Mouse (Mus musculus): ENCODE measurements at regions not wholly inside any gene's neighbourhood (a gene's known extent, or its start where the extent isn't known, plus 50 kb on each side); places are given as distances from the start of the nearest gene placed in this dataset.

DNA sequence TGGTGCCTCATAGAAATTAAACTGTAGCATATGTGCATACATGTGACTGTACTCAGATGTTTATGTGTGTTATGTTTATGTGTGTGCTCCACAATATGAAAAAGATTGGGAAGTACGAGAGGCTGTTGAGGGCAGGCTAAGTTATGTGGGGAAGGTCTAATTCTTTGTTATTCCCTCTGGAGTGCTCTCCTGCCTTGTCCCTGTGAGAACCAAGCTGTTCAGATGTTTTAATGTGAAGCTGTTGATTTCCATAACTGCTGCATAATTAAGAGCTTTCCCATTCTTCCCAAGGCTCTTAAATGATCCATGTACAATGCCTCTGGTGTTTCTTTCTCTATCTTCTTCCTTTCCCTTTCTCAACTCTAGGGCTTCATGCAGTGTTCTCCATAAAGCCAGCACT lies 202.7 kb upstream of the Xrcc4 start:
- no peak for DNase-seq (ENCODE audit: low read depth)

DNA sequence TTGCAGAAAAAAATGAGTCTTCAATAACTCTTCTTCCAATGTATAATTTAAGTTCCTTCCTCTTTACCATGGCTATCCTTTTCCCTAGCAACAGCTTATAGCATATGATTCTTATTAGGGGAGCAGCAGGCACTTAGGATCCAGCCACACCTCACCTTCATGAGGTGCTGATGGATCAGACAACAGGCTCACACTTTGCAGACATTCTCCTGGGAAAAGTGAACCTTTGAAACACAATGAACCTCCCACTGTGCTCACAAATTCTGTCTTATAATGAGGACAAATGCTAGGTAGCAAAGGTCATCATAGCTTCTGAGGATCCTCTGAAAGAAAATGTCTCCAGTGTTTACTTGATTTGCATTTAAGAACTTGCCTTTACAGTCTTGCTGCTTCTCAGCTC lies 191.6 kb upstream of the Xrcc4 start:
- DNase-seq (ENCODE audit: low read depth): no peak

GRCm38 (mm10) chr13:90279786-90280382 lies 190.5 kb upstream of the Xrcc4 start:
- DNase-seq (ENCODE audit: low read depth): no peak

DNA sequence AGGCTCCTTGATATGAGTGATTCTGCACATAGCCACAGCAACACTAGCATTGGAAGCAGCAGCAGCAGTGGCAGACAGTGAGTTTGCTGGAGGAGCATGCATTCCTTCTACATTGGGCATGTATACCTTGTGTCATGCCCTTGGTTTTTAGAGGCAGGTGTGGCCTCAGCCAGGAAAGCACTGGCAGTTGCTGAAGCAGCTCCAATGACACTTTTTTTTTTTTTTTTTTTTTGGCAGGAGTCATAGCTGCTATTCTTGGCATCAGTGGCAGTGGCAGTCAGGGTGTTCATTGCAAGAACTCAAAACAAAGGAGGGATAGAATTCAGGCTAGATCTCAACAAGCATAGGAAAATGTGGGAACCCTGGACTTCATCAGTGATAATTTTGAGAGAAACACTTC lies 189.9 kb upstream of the Xrcc4 start:
- no peak for DNase-seq (ENCODE audit: low read depth)

DNA sequence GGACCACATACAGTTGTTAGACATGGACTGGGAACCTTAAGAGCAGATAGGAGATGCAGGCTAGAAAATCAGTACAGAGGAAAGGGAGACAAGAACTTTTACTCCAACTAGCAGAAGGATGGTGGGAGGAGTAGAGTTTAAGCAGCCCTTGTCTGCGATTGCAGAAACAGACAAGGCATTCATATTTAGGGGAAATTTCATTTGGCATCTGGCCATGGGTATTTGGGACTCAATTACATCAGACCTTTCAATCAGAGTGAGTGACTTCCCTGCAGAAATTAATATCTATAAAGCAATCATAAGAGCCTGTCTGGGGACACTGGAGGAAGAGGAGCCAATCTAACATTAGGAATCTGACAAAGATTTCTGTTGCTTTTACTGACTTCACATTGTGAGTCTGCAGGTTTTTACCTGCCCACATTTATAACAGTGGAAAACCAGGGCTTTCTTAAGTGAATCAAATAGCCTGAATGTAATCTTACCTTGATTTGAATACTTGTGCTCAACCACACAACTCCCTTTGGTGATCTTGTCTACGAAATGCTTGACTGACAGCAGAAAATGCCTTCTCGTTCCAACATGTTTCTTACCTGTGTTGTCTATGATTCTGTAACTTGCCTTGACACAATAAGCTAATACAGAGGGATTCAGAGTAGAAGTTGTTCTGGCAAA lies 169.8 kb upstream of the Xrcc4 start:
- no peak for DNase-seq (ENCODE audit: low read depth)

GRCm38 (mm10) chr13:90252981-90253380 lies 163.6 kb upstream of the Xrcc4 start:
- DNase-seq (ENCODE audit: low read depth): no peak

DNA sequence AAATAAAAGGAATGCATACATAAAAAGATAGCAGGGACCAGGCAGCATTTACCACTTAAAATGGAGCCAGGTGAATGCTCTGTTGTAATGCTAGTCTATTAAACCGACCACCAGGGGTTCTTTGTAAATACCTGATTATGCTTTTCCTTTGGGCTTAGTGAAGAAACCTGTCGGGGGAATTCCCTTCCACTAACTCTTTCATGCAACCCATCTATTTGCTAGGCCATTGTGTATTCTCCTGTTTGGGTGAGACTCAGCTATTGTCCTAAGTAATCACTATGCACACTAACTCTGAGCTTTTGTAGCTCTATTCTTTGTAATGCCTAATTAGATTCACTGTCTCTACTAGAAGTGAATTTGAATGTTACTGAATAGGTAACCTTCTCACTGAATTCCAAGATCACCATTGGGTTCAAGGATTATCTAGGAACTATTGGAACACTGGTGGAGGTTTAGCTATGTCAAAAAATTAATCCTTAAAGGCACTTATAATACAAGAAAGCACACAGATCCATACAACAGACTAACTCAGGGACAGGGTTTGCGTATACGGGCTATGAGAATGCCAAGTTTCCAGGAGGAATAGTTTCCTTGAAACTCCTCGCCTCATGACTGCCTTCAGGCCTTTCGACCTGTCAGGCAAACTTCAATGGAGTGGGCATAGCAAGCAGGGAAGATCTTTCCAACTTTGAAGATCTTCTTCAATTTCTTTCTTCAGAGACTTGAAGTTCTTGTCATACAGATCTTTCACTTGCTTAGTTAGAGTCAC lies 156.8 kb upstream of the Xrcc4 start:
- DNase-seq (ENCODE audit: low read depth): no peak

GRCm38 (mm10) chr13:90238331-90238730 lies 148.9 kb upstream of the Xrcc4 start:
- DNase-seq (ENCODE audit: low read depth): no peak

DNA sequence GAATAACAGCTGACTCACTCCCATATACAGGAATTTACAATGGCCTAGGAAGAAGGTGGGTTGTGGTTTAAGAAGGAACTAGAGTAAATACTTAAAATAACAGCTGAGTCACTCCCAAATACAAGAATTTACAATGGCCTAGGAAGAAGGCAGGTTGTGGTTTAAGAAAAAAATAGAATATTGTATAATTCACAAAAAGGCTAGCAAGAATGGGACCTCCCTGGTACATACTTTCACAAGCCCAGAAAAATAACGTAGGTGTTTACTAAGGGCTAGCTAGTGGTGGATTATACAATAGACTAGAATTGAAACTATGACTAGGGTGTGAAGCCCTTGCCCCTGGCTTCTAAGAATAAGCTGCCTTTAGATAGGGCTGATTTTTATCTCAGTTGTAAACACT lies 144.6 kb upstream of the Xrcc4 start:
- DNase-seq (ENCODE audit: low read depth): no peak

- no peak for DNase-seq (ENCODE audit: low read depth)
These were observed 144.2 kb upstream of the Xrcc4 start for GRCm38 (mm10) chr13:90233561-90233960.

GRCm38 (mm10) chr13:90229106-90229505 lies 139.7 kb upstream of the Xrcc4 start:
- no peak for DNase-seq (ENCODE audit: low read depth)

DNA sequence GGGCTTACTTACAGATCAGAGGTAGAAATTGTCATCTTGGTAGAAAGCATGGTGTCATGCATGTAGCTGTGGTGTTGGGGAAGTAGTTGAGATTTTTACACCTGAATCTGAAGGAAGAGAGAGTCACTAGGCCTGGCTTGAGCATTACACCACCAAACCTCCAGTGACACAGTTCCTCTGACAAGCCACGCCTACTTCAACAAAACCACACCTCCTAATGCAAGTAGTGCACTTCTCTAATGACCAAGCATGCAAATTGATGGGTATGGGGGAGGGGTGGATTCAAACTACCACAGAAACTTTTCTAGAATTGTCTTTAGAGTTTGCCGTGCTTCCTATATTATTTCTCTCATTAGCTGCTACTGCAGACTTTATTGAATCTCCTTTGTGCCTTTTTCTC lies 136.8 kb upstream of the Xrcc4 start:
- no peak for DNase-seq (ENCODE audit: low read depth)

GRCm38 (mm10) chr13:90212390-90212789 lies 123.0 kb upstream of the Xrcc4 start:
- no peak for DNase-seq (ENCODE audit: low read depth)

GRCm38 (mm10) chr13:90207875-90208274 lies 118.5 kb upstream of the Xrcc4 start:
- DNase-seq (ENCODE audit: low read depth): no peak

Measured in c-Kit-positive CD71-negative TER-119-negative erythroid progenitor cells, embryonic 14.5 days (primary cell).